Mouse (Mus musculus) monocyte, adult 2 months (primary cell): ENCODE measurements at regions not wholly inside any gene's neighbourhood (a gene's known extent, or its start where the extent isn't known, plus 50 kb on each side); places are given as distances from the start of the nearest gene placed in this dataset.
"Not testable (repeated sequence)": the region's sequence is repeated elsewhere in the genome, so short reads cannot be mapped to it uniquely, and the experiment has no call there.

Source experiments
- DNase-seq, 2 experiments: peaks; one replicate each; pipeline ENCODE4 v3.0.0; 2022; ENCODE audit warnings: low spot score in 2 of 2, low read depth in 1 of 2

DNA sequence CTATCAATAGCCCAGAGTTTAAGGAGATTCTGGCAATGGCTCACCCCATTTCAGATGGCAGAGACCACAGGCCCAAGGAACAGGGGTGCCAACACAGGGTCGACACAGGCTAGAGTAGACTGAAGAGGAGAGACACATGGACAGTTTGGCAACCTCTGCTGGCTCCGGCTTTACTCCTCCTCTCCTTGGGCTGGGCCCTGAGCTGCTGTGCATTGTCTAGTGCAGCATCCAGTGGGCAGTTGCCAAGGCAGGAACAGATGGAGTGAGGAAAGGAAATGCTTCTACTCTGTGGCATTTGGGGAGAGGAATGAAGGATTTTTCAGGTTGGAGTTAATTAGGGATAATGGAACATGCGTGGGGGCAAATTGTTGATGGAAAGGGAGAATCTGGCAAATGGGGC, 151.0 kb upstream of the 1700012A03Rik start:
- DNase-seq: no peak

DNA sequence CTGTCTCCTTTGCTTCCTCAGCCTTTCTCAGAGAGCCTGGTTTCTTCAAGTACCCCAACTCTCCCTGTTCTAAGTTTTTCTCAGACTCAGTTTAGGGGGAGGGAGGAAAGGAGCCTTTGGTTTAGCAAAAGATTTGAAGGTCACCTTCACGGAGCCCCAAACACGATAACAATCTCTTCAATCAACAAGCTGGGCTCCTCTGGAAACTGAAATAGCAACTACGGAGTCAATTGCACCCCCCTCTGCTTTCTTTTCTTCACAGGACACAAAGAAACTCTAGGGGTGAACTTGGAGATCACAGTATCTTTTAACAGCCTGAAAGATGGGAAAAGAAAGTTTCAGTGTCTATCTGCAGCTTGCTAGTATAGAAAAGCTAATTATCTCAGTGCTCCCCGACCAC, 151.4 kb upstream of the 1700012A03Rik start:
- no peak for DNase-seq

DNA sequence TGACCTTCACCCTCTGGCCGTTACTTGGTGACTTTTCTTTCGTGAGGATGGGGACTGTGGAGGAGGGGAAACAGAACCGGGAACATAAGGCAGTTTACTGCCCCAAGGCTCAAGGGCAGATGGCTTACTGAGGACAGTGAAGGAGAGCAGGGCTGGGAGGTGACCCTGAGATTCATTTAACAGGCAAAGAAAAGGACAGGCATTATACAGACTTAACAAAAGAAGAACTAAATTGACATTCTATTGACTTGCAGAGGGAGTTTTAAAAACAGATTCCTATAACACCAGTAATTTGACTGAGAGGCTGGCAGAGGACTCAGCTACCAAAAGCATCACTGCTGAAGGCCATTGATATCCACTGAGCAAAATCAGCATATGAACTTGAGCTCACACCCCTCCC, 153.0 kb upstream of the 1700012A03Rik start:
- no peak for DNase-seq

DNA sequence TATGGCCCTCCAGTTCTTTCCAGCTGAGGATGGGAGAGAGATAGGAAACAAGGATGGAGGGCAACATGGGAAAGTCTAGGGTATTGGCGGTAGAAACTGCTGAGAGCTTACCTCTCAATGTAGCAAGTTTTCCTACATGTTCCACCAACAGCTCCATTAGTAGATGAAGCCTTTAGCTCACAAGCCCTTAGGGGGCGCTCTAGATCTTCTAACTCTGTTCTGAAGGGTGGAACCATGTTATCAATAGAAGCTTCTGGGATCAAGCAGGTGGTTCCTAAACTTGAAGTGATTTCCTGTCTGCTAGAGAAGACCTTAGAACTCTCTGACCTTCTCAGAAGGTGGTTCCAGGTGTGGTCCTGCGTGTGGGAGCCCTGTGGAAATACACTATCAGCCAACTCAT, 154.2 kb upstream of the 1700012A03Rik start:
- no peak for DNase-seq

DNA sequence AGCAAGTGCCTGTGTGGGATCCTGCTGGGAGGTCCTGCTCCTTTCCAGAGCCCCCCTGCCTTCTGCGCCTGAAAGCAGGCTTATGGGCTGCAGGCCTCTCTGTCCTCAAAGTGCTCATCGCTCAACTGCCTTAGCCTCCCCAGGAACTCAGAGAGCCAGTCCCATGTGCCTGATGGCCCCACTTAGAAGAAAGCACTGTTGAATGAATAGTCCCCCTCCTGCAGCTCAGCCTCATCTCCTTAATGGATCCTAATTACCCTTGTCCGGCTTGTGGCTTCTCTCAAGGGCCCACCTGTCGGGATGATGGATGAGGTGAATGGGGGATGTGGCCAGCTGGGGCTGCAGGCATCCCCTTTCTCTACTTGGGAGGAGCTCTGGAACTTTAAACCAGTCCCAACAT, 163.1 kb upstream of the 1700012A03Rik start:
- DNase-seq: no peak

DNA sequence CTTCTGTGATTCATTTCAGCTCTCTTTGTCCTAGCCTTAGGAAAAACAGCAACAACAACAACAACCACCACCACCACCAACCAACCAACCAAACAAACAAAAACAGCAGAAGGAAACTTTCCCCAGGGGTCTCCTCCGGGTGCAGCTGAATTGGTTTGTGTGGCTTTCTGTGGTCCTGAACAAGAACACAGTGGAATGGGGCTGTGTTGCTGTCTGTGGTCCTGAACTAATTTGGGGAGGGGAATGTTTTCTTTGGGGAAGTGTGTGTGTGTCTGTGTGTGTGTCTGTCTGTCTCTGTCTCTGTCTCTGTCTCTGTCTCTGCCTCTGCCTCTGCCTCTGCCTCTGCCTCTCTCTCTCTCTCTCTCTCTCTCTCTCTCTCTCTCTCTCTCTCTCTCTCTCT, 164.8 kb upstream of the 1700012A03Rik start:
- not testable (repeated sequence) for DNase-seq

DNA sequence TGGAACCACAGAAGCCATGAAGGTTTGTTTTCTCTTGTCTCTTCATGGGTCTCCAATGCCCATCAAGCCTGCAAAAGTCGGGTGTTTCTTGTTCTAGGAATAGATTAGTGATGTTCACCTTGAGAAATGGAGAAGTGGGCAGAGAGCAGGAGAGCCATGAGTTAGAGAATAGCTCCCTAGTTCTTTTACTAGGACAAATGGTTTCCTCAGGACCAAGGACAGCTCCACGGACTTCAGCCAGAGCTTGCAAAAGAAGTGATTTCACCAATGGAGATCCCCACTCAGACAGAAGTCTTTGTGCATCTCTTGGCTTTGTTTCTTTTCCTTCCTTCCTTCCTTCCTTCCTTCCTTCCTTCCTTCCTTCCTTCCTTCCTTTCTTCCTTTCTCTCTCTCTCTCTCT, 166.3 kb upstream of the 1700012A03Rik start:
- no peak for DNase-seq

DNA sequence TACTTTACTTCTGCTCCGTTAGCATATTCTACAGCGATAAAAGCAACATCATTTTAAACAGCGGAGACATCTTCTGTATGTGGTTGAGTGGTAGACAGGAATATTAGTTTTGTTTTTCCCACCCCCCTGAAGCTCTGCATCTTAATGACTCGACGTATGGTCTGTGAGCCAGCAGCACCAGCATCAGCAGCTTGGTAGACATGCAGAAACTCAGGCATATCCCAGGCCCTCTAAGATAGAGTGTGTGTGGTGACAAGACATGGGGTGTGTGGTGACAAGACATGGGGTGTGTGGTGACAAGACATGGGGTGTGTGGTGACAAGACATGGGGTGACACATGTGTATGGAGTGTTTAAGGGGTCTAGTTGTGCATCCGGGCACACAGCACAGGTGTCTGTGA, 175.4 kb upstream of the 1700012A03Rik start:
- DNase-seq: no peak

DNA sequence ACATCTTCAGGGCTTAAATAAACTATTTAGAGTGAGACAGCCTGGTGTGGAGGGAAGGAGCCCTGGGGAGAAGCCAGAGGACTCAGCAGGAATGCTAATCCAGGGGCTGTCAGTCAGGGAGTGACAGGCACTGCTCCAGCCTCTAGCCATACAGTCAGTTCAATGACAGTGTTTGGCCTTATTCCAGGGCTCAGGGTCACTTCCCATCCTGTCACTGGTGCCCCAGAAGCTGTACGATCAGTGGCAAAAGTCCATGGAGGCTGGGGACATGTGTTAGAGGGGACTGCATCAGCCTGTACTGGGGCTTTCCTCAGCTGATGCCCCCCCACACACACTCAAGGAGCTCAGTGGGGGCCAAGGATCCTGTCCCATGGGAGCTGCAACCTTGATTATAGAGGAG, 176.1 kb upstream of the 1700012A03Rik start:
- DNase-seq: no peak

DNA sequence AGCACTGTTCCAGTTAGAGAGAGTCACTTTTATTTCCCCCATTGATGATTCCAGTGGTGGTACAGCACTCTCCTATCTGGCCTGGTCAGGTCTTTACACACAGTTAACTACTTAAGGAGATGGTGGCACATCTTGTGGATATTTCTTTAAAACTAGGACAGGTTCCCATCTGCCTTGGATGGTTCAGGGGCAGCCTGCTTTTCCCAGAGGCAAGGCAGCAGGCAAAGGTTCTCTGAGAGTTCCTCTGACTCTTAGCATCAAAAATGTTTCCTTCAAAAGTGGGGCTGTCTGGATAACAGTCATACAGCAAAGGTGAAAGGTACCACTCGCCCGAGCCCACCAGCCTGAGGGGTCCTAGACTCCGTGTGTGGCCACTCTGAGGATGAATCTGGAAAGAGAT, 178.3 kb upstream of the 1700012A03Rik start:
- no peak for DNase-seq

DNA sequence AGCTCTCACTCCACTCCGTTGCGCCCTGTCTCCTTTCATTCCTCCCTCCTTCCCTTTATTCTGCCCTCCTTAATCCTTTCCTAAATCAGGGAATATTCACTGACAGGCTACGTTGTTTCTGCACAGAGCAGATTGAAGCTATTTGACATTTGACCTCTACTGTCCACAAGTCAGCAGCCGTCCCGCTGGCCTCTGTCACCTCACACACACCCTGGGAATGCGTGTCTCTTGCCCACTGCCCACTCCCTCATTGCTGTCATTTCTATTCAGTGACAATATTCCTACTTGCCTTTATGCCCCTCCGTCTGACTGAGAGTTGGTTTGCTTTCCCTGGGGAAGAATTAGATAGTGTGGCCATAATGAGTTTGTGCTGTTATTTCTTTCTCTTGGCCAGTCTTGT, 188.1 kb upstream of the 1700012A03Rik start:
- DNase-seq: no peak

DNA sequence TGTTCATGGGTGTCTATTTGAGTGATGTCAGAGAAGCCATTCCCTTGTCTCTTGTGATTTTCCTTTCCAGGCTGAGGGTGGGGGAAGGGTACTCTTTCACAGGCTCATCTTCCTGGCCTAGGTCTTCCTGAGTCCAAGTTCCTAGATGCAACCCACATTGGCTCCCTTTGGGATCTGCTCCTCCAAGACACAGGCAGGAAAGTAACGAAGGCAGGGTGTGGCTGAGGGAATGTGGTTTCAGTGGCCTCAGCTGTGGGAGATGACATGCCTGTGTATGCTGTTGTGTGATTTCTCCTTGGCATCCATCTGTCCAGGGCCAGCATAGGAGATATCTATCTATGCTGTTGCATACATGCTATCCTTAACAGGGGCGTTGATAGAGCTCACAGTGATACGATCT, 190.4 kb upstream of the 1700012A03Rik start:
- DNase-seq: no peak

DNA sequence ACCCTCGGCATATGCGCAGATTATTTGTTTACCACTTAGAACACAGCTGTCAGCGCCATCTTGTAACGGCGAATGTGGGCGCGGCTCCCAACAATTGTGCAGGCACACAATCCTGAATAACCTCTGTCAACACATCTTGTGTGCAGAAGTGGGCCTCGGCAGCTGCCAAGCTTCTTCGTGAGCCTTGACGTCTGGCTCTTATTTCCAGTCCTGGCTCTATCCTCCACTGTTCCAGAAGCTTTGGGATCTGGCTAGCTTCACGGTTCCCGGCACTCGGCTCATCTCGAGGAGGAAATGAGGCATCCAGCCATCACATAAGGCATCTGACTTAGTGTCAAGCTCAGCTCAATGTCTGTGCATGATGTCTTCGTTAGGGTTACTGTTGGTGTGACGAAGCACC, 195.8 kb upstream of the 1700012A03Rik start:
- DNase-seq: no peak

DNA sequence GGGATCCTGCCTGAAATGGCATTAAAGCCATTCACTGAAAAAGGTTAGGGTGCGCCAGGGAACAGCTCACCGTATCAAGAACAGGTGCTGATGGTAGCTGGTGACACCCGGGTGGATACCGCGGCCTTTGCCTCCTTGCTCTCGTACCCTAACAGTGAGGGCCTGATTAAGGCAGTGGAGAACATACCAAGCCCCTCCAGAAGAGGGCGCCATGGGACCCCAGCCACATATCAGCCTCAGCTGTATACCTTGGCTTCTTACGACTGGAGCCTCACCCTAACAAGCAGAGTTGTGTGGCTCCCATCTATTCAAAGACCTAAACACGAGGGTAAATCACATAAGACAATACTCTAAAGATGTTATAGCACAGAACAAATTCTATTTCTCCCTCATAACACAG, 203.7 kb upstream of the 1700012A03Rik start:
- no peak for DNase-seq

DNA sequence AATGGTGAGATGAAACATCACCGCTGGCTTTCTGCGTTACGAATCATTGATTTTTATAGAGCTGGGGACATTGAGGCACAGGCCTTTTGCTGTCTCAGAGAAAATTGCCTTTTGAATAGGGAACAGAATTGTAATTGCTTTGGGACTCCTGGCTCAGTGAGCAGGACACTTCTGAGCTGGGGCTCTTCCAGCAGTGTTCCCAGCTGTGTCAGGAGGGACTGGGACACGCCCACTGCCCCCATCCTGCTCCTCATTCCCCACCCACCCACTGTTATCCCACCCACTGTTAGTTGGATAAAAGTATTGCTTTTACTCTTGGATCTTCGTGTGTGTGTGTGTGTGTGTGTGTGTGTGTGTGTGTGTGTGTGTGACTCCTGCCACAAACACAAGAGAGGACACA, 204.4 kb upstream of the 1700012A03Rik start:
- no peak for DNase-seq

DNA sequence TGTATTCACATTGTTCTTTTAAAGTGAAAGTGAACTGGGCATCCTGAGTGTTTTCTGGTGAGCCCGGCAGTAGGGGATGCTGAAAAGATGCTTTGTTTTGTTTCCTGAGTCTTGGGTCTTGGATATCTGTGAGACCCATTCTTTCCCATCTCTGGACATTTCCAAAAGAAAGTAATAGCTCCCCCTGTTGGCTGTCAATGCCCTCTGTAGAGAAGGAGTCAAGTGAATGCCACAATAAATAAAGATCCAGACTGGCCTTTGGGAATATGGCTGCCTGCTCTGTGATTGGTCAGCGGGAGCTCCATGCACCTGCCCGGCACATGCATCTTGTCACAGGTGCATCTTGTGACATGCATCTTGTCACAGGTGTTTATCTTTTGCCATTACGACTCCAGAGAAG, 209.4 kb upstream of the 1700012A03Rik start:
- no peak for DNase-seq

DNA sequence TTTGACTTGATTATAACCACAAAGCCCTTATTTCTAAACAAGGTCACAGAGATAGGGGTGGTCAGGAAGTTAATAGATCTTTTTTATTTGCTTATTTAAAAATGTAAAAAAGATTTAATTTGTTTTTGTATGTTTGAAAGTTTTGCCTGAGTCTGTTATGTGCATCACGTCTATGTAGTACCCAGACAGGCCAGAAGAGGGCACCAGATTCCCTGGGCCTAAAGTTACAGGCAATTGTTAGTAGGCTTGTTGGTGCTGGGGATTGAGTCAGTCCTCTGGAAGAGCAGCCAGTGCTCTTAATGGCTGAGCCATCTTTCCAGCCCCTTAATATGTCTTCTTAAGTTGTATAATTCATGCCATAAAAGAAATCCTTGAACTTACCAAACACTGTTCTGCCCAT, 211.5 kb upstream of the 1700012A03Rik start:
- no peak for DNase-seq

DNA sequence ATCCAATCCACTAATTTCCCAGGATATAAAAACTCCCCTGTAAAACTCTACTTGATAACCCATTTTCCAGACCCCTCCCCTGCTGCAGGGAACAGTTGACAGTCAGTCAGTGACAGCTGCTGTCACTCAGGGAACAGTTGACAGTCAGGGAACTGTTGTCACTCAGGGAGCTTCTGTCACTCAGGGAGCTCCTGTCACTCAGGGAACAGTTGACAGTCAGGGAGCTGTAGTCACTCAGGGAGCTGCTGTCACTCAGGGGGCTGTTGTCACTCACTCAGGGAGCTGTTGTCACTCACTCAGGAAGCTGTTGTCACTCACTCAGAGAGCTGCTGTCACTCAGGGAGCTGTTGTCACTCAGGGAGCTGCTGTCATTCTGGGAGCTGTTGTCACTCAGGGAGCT, 214.3 kb upstream of the 1700012A03Rik start:
- no peak for DNase-seq

DNA sequence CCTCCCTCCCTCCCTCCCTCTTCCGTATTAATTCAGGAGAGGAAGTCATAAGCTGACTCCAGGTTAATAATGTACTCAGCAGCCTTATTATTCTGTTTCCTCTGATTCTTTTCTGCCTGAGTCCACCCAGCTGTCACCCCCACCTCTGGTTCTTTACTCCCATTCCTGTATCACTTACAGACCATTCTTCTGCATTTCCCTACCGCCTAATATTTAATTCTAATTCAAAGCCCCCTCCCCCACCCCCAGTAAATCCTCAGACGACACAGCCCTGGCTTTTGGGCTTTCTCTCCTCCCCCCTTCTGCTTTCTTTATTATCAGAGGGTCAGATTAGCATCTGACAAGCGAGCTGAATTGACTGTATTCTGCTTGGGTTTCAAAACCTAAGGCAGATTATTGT, 215.5 kb upstream of the 1700012A03Rik start:
- DNase-seq: no peak

DNA sequence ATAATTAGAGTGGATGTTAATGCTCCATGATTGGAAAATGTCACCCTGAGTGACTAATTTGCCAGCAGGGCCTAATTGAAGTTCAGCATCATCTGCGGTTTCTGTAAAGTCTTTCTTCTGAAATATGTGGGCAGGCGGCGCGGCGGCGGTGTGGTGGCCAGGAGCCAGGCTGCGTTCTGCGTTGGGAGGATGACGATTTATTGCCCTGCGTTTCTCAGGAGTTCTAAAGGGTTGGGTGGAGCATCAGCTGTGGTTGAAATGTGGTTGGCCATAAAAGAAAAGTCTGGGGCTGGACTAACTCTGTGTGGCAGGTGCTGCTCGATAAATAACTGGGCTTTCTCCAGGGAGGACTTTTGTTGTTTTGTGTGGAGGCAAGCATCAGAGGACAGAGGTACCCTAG, 219.4 kb upstream of the 1700012A03Rik start:
- DNase-seq: no peak

DNA sequence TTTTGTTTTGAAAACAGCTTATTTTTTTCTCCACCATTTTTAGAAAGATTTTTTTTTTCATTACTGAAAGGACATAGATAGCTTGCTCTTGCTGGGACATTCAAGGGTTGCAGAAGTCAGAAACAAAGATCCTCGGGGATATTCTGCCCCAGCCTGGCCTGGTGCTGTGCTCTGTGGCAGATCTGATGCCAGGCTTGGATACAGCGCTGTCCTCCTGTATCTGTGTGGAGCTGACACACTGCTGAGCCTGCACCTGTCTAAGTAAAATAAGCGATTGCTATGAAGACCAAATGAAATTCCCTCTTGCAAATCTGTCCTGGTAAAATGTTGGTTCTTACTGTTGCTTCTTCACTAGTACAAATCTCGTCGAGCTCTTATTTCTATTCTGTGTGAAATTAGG, 226.4 kb upstream of the 1700012A03Rik start:
- no peak for DNase-seq

DNA sequence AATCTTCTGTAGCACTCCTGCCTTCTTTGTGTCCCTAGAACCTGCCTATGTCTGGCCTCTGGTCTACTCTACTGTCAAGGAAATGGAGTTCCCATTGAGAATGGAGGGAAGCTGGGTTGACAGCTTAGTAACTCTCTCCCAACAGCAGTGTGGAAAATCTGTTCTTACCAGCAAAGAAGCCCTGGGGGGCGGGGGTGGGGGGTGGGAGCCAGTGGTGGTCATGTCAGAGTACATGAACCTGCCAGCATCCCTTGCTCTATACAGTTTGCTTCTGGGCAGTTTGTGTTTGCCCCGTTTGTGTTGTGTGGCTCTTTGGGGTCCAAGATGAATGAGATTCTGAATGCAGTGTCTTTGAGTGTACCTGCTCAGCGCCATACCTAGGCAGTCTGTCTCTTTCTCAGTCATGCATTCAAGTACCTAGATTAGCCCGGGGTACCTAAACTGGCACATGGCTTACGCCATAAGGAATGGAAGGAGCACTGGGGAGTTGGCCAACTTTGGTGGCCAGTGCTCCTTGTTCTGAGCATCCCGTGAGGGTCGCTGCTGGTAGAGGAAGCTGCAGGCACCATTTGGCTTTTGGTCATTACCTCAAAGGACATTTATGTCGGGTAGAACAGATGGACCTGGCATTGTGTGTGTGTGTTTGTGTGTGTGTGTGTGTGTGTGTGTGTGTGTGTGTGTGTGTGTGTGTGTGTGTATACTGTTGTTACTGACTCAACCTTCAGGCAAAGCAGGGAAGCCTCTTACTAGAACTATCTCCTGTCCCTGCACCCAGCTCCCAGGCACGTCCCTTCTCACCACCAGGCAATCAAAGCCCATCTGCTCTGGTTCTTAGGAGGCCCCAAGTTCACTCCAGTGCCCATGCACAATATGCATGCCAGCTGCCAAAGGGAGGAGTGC, 227.6 kb upstream of the 1700012A03Rik start:
- DNase-seq: no peak

DNA sequence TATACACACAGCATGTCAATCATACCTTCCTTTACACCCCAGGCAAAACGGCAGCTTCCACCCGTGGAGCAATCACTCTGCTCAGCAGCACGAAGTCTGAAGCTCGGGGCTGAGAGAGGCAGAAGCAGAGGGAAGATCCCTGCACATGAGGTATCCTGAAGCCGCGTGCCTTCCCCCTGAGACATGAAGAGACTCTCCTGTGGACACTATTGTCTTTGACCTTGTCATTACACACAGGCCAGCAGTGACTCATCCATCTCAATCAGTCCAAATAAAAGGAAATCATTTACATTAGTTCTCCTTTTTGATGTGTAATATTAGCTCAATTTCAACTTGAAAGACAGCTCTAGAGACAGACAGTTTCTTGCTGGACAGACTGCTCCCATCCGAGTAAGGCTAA, 228.4 kb upstream of the 1700012A03Rik start:
- no peak for DNase-seq
